Mouse (Mus musculus): ENCODE results near the gene Rgl2.
"Not testable (repeated sequence)": the region's sequence is repeated elsewhere in the genome, so short reads cannot be mapped to it uniquely, and the experiment has no call there.

Gene Rgl2

GRCm38 (mm10) chr17:33929371-33930279, at the start of gene Rgl2:
Gene Rgl2, plus strand, starts transcription at chr17:33929543.
- DNase-seq (ENCODE audit: low spot score in 2 of 2): peak; percentile 80 to 87

- not testable (repeated sequence) for DNase-seq (ENCODE audit: low spot score in 2 of 2)
Measured at GRCm38 (mm10) chr17:33884320-33884719, 45.0 kb upstream of the Rgl2 start.

GRCm38 (mm10) chr17:33887802-33888201, 41.5 kb upstream of the Rgl2 start:
- DNase-seq (ENCODE audit: low spot score in 2 of 2): not testable (repeated sequence)

GRCm38 (mm10) chr17:33888230-33888629, 41.1 kb upstream of the Rgl2 start:
- not testable (repeated sequence) for DNase-seq (ENCODE audit: low spot score in 2 of 2)

- DNase-seq (ENCODE audit: low spot score in 2 of 2): not testable (repeated sequence)
Measured at GRCm38 (mm10) chr17:33889941-33890532, 39.3 kb upstream of the Rgl2 start.

- DNase-seq (ENCODE audit: low spot score in 2 of 2): peak; percentile 99 to 100
Measured at GRCm38 (mm10) chr17:33890533-33891059, 38.7 kb upstream of the Rgl2 start, which contains the start of gene Kifc1. Gene Kifc1, minus strand, starts transcription at chr17:33890661.

- no peak for DNase-seq (ENCODE audit: low spot score in 2 of 2)
Measured at GRCm38 (mm10) chr17:33891357-33891756, 38.0 kb upstream of the Rgl2 start.

GRCm38 (mm10) chr17:33891892-33892291, 37.5 kb upstream of the Rgl2 start:
- DNase-seq (ENCODE audit: low spot score in 2 of 2): not testable (repeated sequence)

GRCm38 (mm10) chr17:33892429-33892828, 36.9 kb upstream of the Rgl2 start:
- no peak for DNase-seq (ENCODE audit: low spot score in 2 of 2)

GRCm38 (mm10) chr17:33893011-33893410, 36.3 kb upstream of the Rgl2 start:
- not testable (repeated sequence) for DNase-seq (ENCODE audit: low spot score in 2 of 2)

GRCm38 (mm10) chr17:33897114-33897794, 32.1 kb upstream of the Rgl2 start:
- no peak for DNase-seq (ENCODE audit: low spot score in 2 of 2)

- not testable (repeated sequence) for DNase-seq (ENCODE audit: low spot score in 2 of 2)
Measured at GRCm38 (mm10) chr17:33898193-33898592, 31.1 kb upstream of the Rgl2 start.

GRCm38 (mm10) chr17:33899642-33900041, 29.7 kb upstream of the Rgl2 start:
- DNase-seq (ENCODE audit: low spot score in 2 of 2): no peak

- no peak for DNase-seq (ENCODE audit: low spot score in 2 of 2)
Measured at GRCm38 (mm10) chr17:33900281-33900988, 28.9 kb upstream of the Rgl2 start.

GRCm38 (mm10) chr17:33900989-33901314, 28.4 kb upstream of the Rgl2 start:
- no peak for DNase-seq (ENCODE audit: low spot score in 2 of 2)

- no peak for DNase-seq (ENCODE audit: low spot score in 2 of 2)
Measured at GRCm38 (mm10) chr17:33901653-33902052, 27.7 kb upstream of the Rgl2 start.

GRCm38 (mm10) chr17:33902079-33902478, 27.3 kb upstream of the Rgl2 start:
- DNase-seq (ENCODE audit: low spot score in 2 of 2): no peak

GRCm38 (mm10) chr17:33902491-33902890, 26.9 kb upstream of the Rgl2 start:
- no peak for DNase-seq (ENCODE audit: low spot score in 2 of 2)

GRCm38 (mm10) chr17:33903911-33904651, 25.3 kb upstream of the Rgl2 start:
- DNase-seq (ENCODE audit: low spot score in 2 of 2): not testable (repeated sequence)

GRCm38 (mm10) chr17:33904835-33905234, 24.5 kb upstream of the Rgl2 start, which contains the start of gene Platr17:
Gene Platr17, plus strand, starts transcription at chr17:33905135.
- DNase-seq (ENCODE audit: low spot score in 2 of 2): not testable (repeated sequence)
